Mouse (Mus musculus): ENCODE measurements around the gene Cnksr3. TPM values are rescaled to one million over a fixed set of nuclear protein-coding genes. Genes with fewer than 3 reads are reported as not detected.

Gene Cnksr3
- total and polyA plus RNA-seq, 3 experiments = not detected

DNA sequence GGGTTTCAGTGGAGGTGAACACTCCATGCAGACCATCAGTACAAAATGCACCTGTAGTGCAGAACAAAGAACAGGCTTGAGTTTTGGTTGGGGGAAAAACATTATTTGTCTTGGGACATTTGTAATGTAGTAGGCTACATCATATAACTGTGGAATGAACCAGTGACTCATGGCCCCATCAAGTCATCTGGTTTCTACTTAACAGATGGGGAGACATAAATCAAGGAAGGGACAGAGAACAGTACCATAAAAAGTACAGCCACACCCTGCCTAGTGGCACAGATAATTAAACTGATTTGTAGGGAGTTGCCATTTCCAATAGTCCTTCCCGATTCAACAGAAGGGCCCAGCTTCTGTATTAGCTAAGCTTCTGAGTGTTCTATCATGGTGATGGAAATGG is 98.9 kb downstream of the Cnksr3 start:
- H3K9me3 ChIP-seq (replicated peaks; ENCODE audit: insufficient read depth, low read length) = no peaks in the 10 kb centered on the region
- H3K4me1 ChIP-seq (ENCODE audit: control insufficient read depth in 1 of 2, insufficient read depth in 2 of 2, low read length in 2 of 2) = no peaks in the 10 kb centered on the region
- H3K27ac ChIP-seq (ENCODE audit: control insufficient read depth, low read depth, low read length) = no peak overlapping the region
- no peak for DNase-seq (ENCODE audit: low read depth, low spot score)
- H3K36me3 ChIP-seq (ENCODE audit: control insufficient read depth in 1 of 2, insufficient read depth in 2 of 2, low read length in 2 of 2) = no peaks in the 10 kb centered on the region
- H3K9ac ChIP-seq (ENCODE audit: control insufficient read depth, low read depth, low read length, poor library complexity, severe bottlenecking) = no peak overlapping the region
- H3K27me3 ChIP-seq (ENCODE audit: control insufficient read depth in 1 of 2, insufficient read depth in 2 of 2, low read length in 2 of 2) = no peaks in the 10 kb centered on the region
- H3K79me2 ChIP-seq (ENCODE audit: control insufficient read depth, insufficient read depth, low read length, poor library complexity) = no peaks in the 10 kb centered on the region
- TF ChIP-seq USF2 (IDR thresholded peaks at IDR 0.05; ENCODE audit: borderline replicate concordance in 1 of 2, insufficient read depth in 1 of 2, low read depth in 1 of 2, low read length in 2 of 2) = no peak
- no peak for TF ChIP-seq CHD2 (IDR thresholded peaks at IDR 0.05; ENCODE audit: low read length)
- no peak for TF ChIP-seq TCF12 (IDR thresholded peaks at IDR 0.05; ENCODE audit: low read depth, low read length)
- no peak for TF ChIP-seq TAL1 (IDR thresholded peaks at IDR 0.05; ENCODE audit: low read length)
- TF ChIP-seq KAT2A (conservative IDR thresholded peaks at IDR 0.05; ENCODE audit: low read depth, low read length) = no peak
- TF ChIP-seq E2F4 (IDR thresholded peaks at IDR 0.05; ENCODE audit: borderline replicate concordance, low read depth, low read length) = no peak
- no peak overlapping the region for H3K4me3 ChIP-seq (ENCODE audit: control insufficient read depth in 1 of 2, insufficient read depth in 1 of 2, low read depth in 2 of 2, low read length in 2 of 2)

- Histone ChIP-seq H3K27me3 (ENCODE audit: control insufficient read depth in 1 of 2, insufficient read depth in 2 of 2, low read length in 2 of 2) (no peaks in the 10 kb centered on the region), H3K27ac (ENCODE audit: control insufficient read depth, low read depth, low read length) (no peak overlapping the region), H3K79me2 (ENCODE audit: control insufficient read depth, insufficient read depth, low read length, poor library complexity) (no peaks in the 10 kb centered on the region), H3K9ac (ENCODE audit: control insufficient read depth, low read depth, low read length, poor library complexity, severe bottlenecking) (no peak overlapping the region), H3K4me1 (ENCODE audit: control insufficient read depth in 1 of 2, insufficient read depth in 2 of 2, low read length in 2 of 2) (no peaks in the 10 kb centered on the region), H3K36me3 (ENCODE audit: control insufficient read depth in 1 of 2, insufficient read depth in 2 of 2, low read length in 2 of 2) (no peaks in the 10 kb centered on the region), H3K4me3 (ENCODE audit: control insufficient read depth in 1 of 2, insufficient read depth in 1 of 2, low read depth in 2 of 2, low read length in 2 of 2) (no peak overlapping the region), H3K9me3 (replicated peaks; ENCODE audit: insufficient read depth, low read length) (no peaks in the 10 kb centered on the region)
- DNase-seq (ENCODE audit: low read depth, low spot score) = no peak
- TF ChIP-seq TBP (IDR thresholded peaks at IDR 0.05; ENCODE audit: low read depth, low read length) (no peak), TCF12 (IDR thresholded peaks at IDR 0.05; ENCODE audit: low read depth, low read length) (no peak), BHLHE40 (IDR thresholded peaks at IDR 0.05; ENCODE audit: borderline replicate concordance, low read depth, low read length) (no peak)
Measured at GRCm38 (mm10) chr10:7111462-7112000, 100.5 kb downstream of the Cnksr3 start.

GRCm38 (mm10) chr10:7103872-7104271 is 108.2 kb downstream of the Cnksr3 start:
- DNase-seq (ENCODE audit: low read depth, low spot score) = no peak
- Histone ChIP-seq H3K4me3 (ENCODE audit: control insufficient read depth in 1 of 2, insufficient read depth in 1 of 2, low read depth in 2 of 2, low read length in 2 of 2) (no peak overlapping the region), H3K27me3 (ENCODE audit: control insufficient read depth in 1 of 2, insufficient read depth in 2 of 2, low read length in 2 of 2) (no peaks in the 10 kb centered on the region), H3K79me2 (ENCODE audit: control insufficient read depth, insufficient read depth, low read length, poor library complexity) (no peaks in the 10 kb centered on the region), H3K4me1 (ENCODE audit: control insufficient read depth in 1 of 2, insufficient read depth in 2 of 2, low read length in 2 of 2) (no peaks in the 10 kb centered on the region), H3K9ac (ENCODE audit: control insufficient read depth, low read depth, low read length, poor library complexity, severe bottlenecking) (no peak overlapping the region), H3K36me3 (ENCODE audit: control insufficient read depth in 1 of 2, insufficient read depth in 2 of 2, low read length in 2 of 2) (no peaks in the 10 kb centered on the region), H3K27ac (ENCODE audit: control insufficient read depth, low read depth, low read length) (no peak overlapping the region), H3K9me3 (replicated peaks; ENCODE audit: insufficient read depth, low read length) (no peaks in the 10 kb centered on the region)
- TF ChIP-seq TBP (IDR thresholded peaks at IDR 0.05; ENCODE audit: low read depth, low read length) (no peak), BHLHE40 (IDR thresholded peaks at IDR 0.05; ENCODE audit: borderline replicate concordance, low read depth, low read length) (no peak), RCOR1 (IDR thresholded peaks at IDR 0.05; ENCODE audit: low read depth, low read length) (no peak), RAD21 (IDR thresholded peaks at IDR 0.05; ENCODE audit: low read depth, low read length) (no peak), NELFE (IDR thresholded peaks at IDR 0.05; ENCODE audit: low read depth, low read length) (no peak), CHD2 (IDR thresholded peaks at IDR 0.05; ENCODE audit: low read length) (no peak), MAX (IDR thresholded peaks at IDR 0.05; ENCODE audit: low read length) (no peak), ZNF384 (IDR thresholded peaks at IDR 0.05; ENCODE audit: low read depth, low read length) (no peak), JUND (IDR thresholded peaks at IDR 0.05; ENCODE audit: low read depth, low read length) (no peak), ETS1 (IDR thresholded peaks at IDR 0.05; ENCODE audit: low read depth, low read length) (no peak), GABPA (IDR thresholded peaks at IDR 0.05; ENCODE audit: low read depth, low read length) (no peak), MEF2A (IDR thresholded peaks at IDR 0.05; ENCODE audit: extremely low read depth, insufficient replicate concordance, low read depth, low read length, poor library complexity, severe bottlenecking) (no peak), TAL1 (IDR thresholded peaks at IDR 0.05; ENCODE audit: low read length) (no peak)

All from MEL (cell line).